Mouse (Mus musculus) urinary bladder, adult 18-20 months (tissue): Measurements from ENCODE around the gene Defb45.
A peak's percentile ranks its signal among the peaks of the same experiment; 100 is the strongest.

ENCODE experiments used
- DNase-seq, 2 experiments: peaks; one replicate each; pipeline ENCODE4 v3.0.0; 2022; ENCODE audit warnings: low spot score in 2 of 2, mixed read lengths in 2 of 2

Defb45 gene

GRCm38 (mm10) chr2:152599299-152599698, at the start of gene Defb45:
Gene Defb45, minus strand, starts transcription at chr2:152599399.
- no peak for DNase-seq

DNA sequence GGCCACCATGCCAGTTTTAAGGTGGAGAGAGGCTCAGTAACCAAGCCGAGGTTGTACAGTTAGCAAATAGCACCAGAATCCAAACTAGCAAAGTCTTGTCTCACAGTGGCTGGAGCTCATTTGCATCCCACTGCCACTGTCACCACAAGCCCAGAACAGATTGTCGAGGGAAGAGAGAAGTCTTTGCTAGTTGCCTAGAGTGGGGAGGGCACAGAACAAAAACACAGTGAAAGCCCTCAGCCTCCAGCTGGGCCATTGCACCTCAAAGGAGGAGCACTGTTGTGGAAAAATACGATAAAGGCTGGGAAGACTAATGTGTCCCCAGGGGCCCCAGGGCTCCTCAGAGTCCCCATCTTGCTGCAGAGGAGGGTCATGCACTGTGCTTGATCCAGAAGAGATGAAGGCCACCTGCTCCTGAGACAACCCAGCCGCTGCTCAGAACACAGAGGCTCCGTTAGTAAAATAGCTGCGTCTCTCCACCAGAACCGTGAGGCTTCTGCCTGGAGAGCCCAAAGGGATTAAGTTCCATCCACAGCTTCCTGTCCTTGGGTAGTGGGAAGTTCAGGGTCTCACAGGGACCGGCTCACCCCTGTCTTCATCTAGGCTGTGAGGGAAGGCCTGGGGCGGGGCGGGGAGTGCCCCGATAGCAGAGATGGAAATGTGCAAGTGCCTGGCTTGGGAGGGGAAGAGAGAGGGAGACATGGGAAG, 40.4 kb upstream of the Defb45 start:
- DNase-seq: peak in 1 of 2 experiments; percentile 35

DNA sequence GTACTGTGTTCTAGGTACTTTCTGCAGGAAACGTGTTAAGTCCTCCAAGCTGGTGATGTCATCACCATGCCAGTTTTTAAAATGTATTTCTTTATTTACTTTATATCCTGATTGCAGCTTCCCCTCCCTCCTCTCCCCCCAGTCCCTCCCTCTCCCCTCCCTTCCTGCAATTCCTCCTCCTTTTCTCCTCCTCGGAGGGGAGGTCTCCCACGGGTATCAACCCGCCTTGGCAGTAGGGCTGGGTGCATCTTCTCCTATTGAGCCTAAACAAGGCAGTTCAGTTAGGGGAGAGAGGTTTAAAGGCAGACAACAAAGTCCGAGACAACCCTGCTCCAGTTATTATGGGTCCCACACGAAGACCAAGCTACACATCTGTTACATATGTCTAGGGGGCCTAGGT, 39.7 kb upstream of the Defb45 start:
- DNase-seq: no peak

GRCm38 (mm10) chr2:152637381-152637780, 38.2 kb upstream of the Defb45 start:
- no peak for DNase-seq

GRCm38 (mm10) chr2:152637006-152637322, 37.8 kb upstream of the Defb45 start:
- no peak for DNase-seq

DNA sequence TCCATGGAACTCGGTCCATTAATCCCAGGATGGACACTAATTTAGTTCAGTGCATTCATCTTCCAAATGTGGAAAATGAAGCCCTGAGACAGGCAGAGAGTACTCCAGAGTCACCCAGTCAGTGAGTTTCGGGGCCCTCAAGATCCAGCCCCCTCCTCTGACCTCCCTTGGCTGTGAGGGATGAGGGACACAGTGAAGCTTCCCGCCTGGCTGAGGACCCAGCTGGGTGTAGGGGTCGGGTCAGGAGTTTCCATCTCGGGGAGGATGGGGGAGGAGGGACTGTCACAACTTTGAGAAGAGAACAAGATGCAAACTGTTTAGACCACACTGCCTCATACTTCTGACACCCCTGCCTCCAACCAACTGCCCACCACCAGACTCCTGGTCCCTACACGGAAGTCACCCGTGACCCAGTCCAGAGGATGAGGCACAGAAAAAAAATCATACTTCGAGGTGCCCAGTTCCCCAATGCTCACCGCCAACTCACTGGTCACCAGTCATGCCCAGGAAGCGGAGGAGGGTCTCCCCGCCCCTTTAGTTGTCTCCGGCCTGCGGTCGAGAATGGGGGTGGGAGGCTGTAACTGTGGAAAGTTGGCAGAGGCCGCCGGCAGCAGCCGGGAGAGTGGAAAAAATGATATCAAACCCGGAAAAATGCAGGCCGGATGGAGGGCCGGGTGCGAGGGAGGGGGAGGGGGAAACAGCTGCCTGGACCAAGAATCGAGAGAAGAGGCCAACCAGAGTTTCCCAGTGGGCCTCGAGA, 37.2 kb upstream of the Defb45 start:
- peak in 1 of 2 experiments; percentile 49 for DNase-seq

GRCm38 (mm10) chr2:152634311-152634710, 35.1 kb upstream of the Defb45 start:
- no peak for DNase-seq

DNA sequence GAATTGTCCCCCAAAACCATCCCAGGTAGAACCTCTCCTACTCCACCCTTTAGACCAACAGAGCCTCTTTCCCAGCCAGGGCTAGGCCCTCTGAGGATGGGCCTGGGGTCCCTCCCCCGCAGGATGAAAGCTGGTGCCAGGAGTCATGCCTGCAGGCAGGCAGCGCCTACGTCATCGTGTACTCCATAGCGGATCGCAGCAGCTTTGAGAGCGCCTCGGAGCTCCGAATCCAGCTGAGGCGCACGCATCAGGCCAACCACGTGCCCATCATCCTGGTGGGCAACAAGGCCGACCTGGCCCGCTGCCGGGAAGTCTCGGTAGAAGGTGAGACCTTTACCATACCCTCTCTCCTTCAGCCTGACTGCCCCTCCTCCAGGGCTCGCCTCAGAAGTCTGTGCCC, 34.1 kb upstream of the Defb45 start:
- DNase-seq: no peak

DNA sequence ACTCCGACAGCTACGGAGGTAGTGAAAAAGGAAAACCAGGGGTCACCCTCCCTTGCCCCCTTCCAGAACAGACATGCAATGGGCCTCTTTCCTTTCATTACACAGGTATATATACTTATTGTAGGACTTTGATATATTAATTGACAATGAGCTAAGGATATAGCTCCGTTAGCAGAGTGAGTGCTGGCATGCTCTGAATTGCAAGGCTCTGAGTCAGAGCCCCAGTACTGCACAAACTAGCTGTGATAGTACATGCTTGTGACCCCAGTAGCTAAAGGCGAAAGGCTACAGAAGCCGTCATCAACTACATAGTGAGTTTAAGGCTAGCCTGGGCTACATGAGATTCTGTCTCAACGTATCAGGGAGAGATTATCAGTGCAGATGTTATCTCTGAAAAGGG, 30.7 kb upstream of the Defb45 start:
- no peak for DNase-seq

GRCm38 (mm10) chr2:152629239-152629638, 30.0 kb upstream of the Defb45 start:
- no peak for DNase-seq

DNA sequence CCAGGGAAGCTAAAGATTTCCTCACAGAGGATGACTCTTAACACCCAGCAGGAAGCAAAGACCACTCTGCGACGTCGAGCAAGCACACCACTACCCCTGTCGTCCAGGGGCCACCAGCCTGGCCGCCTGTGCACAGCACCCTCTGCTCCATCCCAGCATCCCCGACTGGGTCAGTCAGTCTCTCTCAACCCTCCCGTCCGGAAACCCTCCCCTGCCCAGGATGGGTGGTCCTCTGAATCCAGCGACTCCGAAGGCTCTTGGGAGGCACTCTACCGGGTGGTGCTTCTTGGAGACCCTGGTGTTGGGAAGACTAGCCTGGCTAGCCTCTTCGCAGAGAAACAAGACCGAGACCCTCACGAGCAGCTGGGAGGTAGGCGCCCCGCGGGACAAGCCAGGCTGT, 28.9 kb upstream of the Defb45 start:
- DNase-seq: no peak

GRCm38 (mm10) chr2:152626774-152627591, 27.8 kb upstream of the Defb45 start, which contains the start of gene Rem1:
Gene Rem1, plus strand, starts transcription at chr2:152626951.
- no peak for DNase-seq

DNA sequence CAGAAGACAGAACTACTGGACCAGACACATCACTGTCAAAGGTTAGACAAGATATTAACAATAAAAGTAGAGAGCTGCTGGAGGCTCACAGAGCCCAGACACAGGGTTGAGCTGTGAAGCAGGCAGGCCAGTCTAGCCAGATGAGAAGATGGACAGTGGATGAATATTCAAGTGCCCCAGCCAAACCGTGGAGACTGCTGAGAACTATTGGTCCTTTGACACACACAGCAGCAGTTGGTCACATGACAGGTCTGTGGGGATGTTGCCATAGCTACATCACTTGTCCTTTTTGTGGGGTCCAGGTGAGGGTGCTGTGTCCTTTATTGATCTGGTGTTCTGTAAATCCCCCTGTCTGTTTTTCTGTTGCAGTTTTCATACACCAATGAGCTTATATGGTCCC, 26.1 kb upstream of the Defb45 start:
- no peak for DNase-seq

- no peak for DNase-seq
Measured at GRCm38 (mm10) chr2:152624566-152624965, 25.4 kb upstream of the Defb45 start.

GRCm38 (mm10) chr2:152622953-152623352, 23.8 kb upstream of the Defb45 start, which contains the start of gene Defb25:
Gene Defb25, minus strand, starts transcription at chr2:152623053.
- no peak for DNase-seq

DNA sequence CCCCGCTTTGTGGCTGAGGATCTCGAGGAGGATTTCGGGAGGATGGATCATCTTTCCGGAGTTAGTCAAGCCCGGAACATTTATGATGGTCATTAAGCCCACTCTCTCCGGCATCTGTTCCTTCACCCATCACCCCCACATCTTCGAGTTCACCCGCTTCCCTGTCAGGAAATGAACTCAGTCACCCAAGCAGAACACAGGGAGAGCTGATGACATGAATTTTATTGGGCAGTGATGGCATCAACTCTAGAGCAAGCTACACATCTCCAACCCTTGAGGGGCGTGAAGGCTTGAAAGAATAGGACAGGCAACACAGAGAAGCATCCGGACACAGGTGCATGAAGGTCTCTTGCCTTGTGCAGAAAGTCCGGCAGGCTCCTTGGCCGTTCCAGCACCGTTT, 23.0 kb upstream of the Defb45 start:
- no peak for DNase-seq

GRCm38 (mm10) chr2:152620367-152621134, 21.4 kb upstream of the Defb45 start:
- no peak for DNase-seq

DNA sequence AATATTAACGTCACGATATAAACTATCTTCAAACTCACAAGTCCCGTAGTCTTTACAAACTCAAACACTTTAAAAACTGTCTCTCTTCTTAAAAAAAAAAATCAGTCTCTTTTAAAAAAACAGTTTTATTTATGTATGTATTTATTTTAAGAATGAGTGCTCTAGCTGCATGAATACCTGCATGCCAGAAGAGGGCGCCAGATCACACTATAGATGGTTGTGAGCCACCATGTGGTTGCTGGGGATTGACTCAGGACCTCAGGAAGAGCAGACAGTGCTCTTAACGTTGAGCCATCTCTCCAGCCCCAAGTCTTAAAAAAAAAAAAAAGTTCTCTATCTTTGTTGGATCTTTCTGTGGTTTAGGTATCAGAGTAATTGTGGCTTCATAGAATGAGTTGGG, 18.2 kb upstream of the Defb45 start:
- no peak for DNase-seq

- DNase-seq: no peak
Measured at GRCm38 (mm10) chr2:152616470-152616869, 17.3 kb upstream of the Defb45 start.

DNA sequence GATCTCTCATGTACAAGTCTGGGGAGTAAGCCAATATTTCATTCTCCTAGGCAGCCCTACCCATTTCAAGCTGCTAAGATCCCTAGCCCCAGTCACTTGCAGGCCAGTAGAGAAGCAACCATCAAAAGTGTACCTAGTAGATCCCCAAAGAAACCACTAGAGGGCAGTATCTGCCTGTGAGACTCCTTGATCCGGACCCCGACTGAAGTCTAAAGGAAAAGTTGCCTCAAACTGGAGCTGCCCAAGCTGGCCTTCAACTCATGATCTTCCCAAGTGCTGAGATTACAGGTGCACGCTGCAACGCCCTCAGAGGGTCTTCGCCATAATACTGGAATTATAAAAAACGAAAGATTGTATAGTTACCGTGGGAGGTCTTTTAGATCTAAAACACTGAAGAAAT, 16.4 kb upstream of the Defb45 start:
- DNase-seq: no peak

GRCm38 (mm10) chr2:152612193-152612592, 13.0 kb upstream of the Defb45 start:
- no peak for DNase-seq

GRCm38 (mm10) chr2:152608719-152609118, 9.5 kb upstream of the Defb45 start:
- DNase-seq: no peak
